Mouse (Mus musculus): ENCODE measurements at regions not wholly inside any gene's neighbourhood (a gene's known extent, or its start where the extent isn't known, plus 50 kb on each side); places are given as distances from the start of the nearest gene placed in this dataset.

- Histone ChIP-seq H3K27me3 (ENCODE audit: control insufficient read depth, insufficient read depth, low read length) (no peaks in the 10 kb centered on the region), H3K4me1 (replicated peaks; ENCODE audit: control insufficient read depth in 2 of 2, insufficient read depth in 2 of 2, low read length in 1 of 2) (no peaks in the 10 kb centered on the region), H3K27ac (no peak overlapping the region), H3K9me3 (ENCODE audit: control insufficient read depth, low read length) (no peaks in the 10 kb centered on the region), H3K4me3 (ENCODE audit: insufficient read depth in 1 of 2, low read depth in 2 of 2, low read length in 2 of 2) (no peak overlapping the region), H3K9ac (replicated peaks) (no peak overlapping the region), H3K4me2 (ENCODE audit: low read depth) (no peak overlapping the region), H3K36me3 (replicated peaks; ENCODE audit: control insufficient read depth, insufficient read depth, low read depth) (no peaks in the 10 kb centered on the region)
- DNase-seq (ENCODE audit: low read depth in 3 of 3, low spot score in 3 of 3) (no peak), ATAC-seq (ENCODE audit: insufficient read depth) (no peak)
- 54% methylated on average over 4 of the region's 4 CpGs for WGBS (ENCODE audit: insufficient replicate concordance)
- TF ChIP-seq CTCF (IDR thresholded peaks at IDR 0.05; ENCODE audit: low read depth) (no peak), EP300 (IDR thresholded peaks at IDR 0.05; ENCODE audit: low read depth) (no peak)
Measured at GRCm38 (mm10) chr10:37803225-37803805, 664.6 kb upstream of the Marcks start.

- Histone ChIP-seq H3K36me3 (replicated peaks; ENCODE audit: control insufficient read depth, insufficient read depth, low read depth) (no peaks in the 10 kb centered on the region), H3K9me3 (ENCODE audit: control insufficient read depth, low read length) (no peaks in the 10 kb centered on the region), H3K4me2 (ENCODE audit: low read depth) (no peak overlapping the region), H3K9ac (replicated peaks) (no peak overlapping the region), H3K27me3 (ENCODE audit: control insufficient read depth, insufficient read depth, low read length) (no peaks in the 10 kb centered on the region), H3K27ac (no peak overlapping the region), H3K4me1 (replicated peaks; ENCODE audit: control insufficient read depth in 2 of 2, insufficient read depth in 2 of 2, low read length in 1 of 2) (no peaks in the 10 kb centered on the region), H3K4me3 (ENCODE audit: insufficient read depth in 1 of 2, low read depth in 2 of 2, low read length in 2 of 2) (no peak overlapping the region)
- ATAC-seq (ENCODE audit: insufficient read depth) (no peak), DNase-seq (ENCODE audit: low read depth in 3 of 3, low spot score in 3 of 3) (no peak)
- TF ChIP-seq EP300 (IDR thresholded peaks at IDR 0.05; ENCODE audit: low read depth) (no peak), CTCF (IDR thresholded peaks at IDR 0.05; ENCODE audit: low read depth) (no peak)
- 47% methylated on average over 2 of the region's 2 CpGs for WGBS (ENCODE audit: insufficient replicate concordance)
Measured at GRCm38 (mm10) chr10:37799397-37799796, 660.7 kb upstream of the Marcks start.

GRCm38 (mm10) chr10:37798285-37798684 is 659.6 kb upstream of the Marcks start:
- H3K4me3 ChIP-seq (ENCODE audit: insufficient read depth in 1 of 2, low read depth in 2 of 2, low read length in 2 of 2): no peak overlapping the region
- H3K4me2 ChIP-seq (ENCODE audit: low read depth): no peak overlapping the region
- H3K36me3 ChIP-seq (replicated peaks; ENCODE audit: control insufficient read depth, insufficient read depth, low read depth): no peaks in the 10 kb centered on the region
- DNase-seq (ENCODE audit: low read depth in 3 of 3, low spot score in 3 of 3): no peak
- no peak for ATAC-seq (ENCODE audit: insufficient read depth)
- H3K9me3 ChIP-seq (ENCODE audit: control insufficient read depth, low read length): no peaks in the 10 kb centered on the region
- TF ChIP-seq EP300 (IDR thresholded peaks at IDR 0.05; ENCODE audit: low read depth) (no peak), CTCF (IDR thresholded peaks at IDR 0.05; ENCODE audit: low read depth) (no peak)
- H3K4me1 ChIP-seq (replicated peaks; ENCODE audit: control insufficient read depth in 2 of 2, insufficient read depth in 2 of 2, low read length in 1 of 2): no peaks in the 10 kb centered on the region
- no peaks in the 10 kb centered on the region for H3K27me3 ChIP-seq (ENCODE audit: control insufficient read depth, insufficient read depth, low read length)
- H3K9ac ChIP-seq (replicated peaks): no peak overlapping the region
- no peak overlapping the region for H3K27ac ChIP-seq

- 48% methylated on average over 5 of the region's 5 CpGs for WGBS (ENCODE audit: insufficient replicate concordance)
- no peak overlapping the region for H3K9ac ChIP-seq (replicated peaks)
- H3K9me3 ChIP-seq (ENCODE audit: control insufficient read depth, low read length): no peaks in the 10 kb centered on the region
- no peak for ATAC-seq (ENCODE audit: insufficient read depth)
- no peaks in the 10 kb centered on the region for H3K36me3 ChIP-seq (replicated peaks; ENCODE audit: control insufficient read depth, insufficient read depth, low read depth)
- no peak overlapping the region for H3K4me2 ChIP-seq (ENCODE audit: low read depth)
- H3K4me1 ChIP-seq (replicated peaks; ENCODE audit: control insufficient read depth in 2 of 2, insufficient read depth in 2 of 2, low read length in 1 of 2): no peaks in the 10 kb centered on the region
- no peak for TF ChIP-seq EP300 (IDR thresholded peaks at IDR 0.05; ENCODE audit: low read depth)
- no peak for TF ChIP-seq CTCF (IDR thresholded peaks at IDR 0.05; ENCODE audit: low read depth)
- DNase-seq (ENCODE audit: low read depth in 3 of 3, low spot score in 3 of 3): no peak
- no peak overlapping the region for H3K4me3 ChIP-seq (ENCODE audit: insufficient read depth in 1 of 2, low read depth in 2 of 2, low read length in 2 of 2)
- H3K27ac ChIP-seq: no peak overlapping the region
- H3K27me3 ChIP-seq (ENCODE audit: control insufficient read depth, insufficient read depth, low read length): no peaks in the 10 kb centered on the region
Measured at GRCm38 (mm10) chr10:37797701-37798100, 659.0 kb upstream of the Marcks start.

GRCm38 (mm10) chr10:37792878-37793277 is 654.2 kb upstream of the Marcks start:
- H3K36me3 ChIP-seq (replicated peaks; ENCODE audit: control insufficient read depth, insufficient read depth, low read depth): no peaks in the 10 kb centered on the region
- no peak overlapping the region for H3K4me2 ChIP-seq (ENCODE audit: low read depth)
- no peak overlapping the region for H3K4me3 ChIP-seq (ENCODE audit: insufficient read depth in 1 of 2, low read depth in 2 of 2, low read length in 2 of 2)
- no peak overlapping the region for H3K27ac ChIP-seq
- H3K9me3 ChIP-seq (ENCODE audit: control insufficient read depth, low read length): no peaks in the 10 kb centered on the region
- WGBS (ENCODE audit: insufficient replicate concordance): 39% methylated on average over 3 of the region's 3 CpGs
- ATAC-seq (ENCODE audit: insufficient read depth) (no peak), DNase-seq (ENCODE audit: low read depth in 3 of 3, low spot score in 3 of 3) (no peak)
- H3K27me3 ChIP-seq (ENCODE audit: control insufficient read depth, insufficient read depth, low read length): no peaks in the 10 kb centered on the region
- no peaks in the 10 kb centered on the region for H3K4me1 ChIP-seq (replicated peaks; ENCODE audit: control insufficient read depth in 2 of 2, insufficient read depth in 2 of 2, low read length in 1 of 2)
- TF ChIP-seq EP300 (IDR thresholded peaks at IDR 0.05; ENCODE audit: low read depth): no peak
- TF ChIP-seq CTCF (IDR thresholded peaks at IDR 0.05; ENCODE audit: low read depth): no peak
- H3K9ac ChIP-seq (replicated peaks): no peak overlapping the region
